Mouse (Mus musculus): ENCODE data around the gene Gm6525.

DNA sequence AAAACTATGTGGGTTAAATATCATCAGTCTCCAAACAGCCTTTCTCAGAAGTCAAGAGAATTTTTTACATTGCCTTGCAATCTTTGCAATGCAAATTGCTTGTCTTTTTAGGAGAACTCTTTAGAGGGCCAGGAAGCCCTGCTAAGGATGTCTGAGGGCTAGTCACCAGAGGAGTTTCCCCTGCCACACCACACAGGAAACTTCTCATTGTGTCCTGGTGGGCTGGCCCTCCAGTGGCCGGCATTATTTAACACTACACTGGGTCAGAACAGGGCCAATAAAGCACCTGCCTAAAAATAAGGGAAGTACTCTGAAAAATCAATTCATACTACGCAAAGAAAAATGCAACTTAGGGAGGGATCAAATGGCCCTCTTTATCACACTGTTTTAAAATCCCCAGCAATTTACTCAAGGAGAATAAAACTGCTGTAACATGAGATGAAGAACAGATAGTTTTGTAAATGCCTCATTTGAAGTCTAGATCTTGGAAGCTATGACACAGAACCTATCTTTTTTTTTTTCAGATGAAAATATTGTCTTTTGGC, 45.3 kb downstream of the Gm6525 start:
- TF ChIP-seq POLR2A (IDR thresholded peaks at IDR 0.05; ENCODE audit: borderline replicate concordance, insufficient read depth, low read length) = no peak
- TF ChIP-seq CTCF (IDR thresholded peaks at IDR 0.05; ENCODE audit: borderline replicate concordance, insufficient read depth, low read depth, low read length) = no peak

Data from cerebellum, adult 2 months (tissue).